12 mouse cellular contexts compared by ENCODE assay signal in genomic region chr10:45873805-45874780, GRCm38 (mm10).
DNase-seq lines count a peak whose midpoint lies in the region; ATAC-seq lines count a peak whose summit lies in the region.
"Had no signal": no experiment of that assay in that cellular context is flagged by ENCODE, and none has a peak within 500 bp of the region (broad histone marks: within the 10 kb centered on the region; RNA-seq: fewer than 3 reads in every experiment).

No protein-coding gene starts in this region.

- ATAC-seq in kidney, embryonic 15.5 days (replicated peaks; ENCODE audit: low FRiP score) = peak; percentile 87
- peak; percentile 76 for ATAC-seq in hindbrain, embryonic 12.5 days (ENCODE audit: low FRiP score)
- ATAC-seq in midbrain, embryonic 16.5 days = peak; percentile 90
- ATAC-seq: intestine, postnatal 0 days had no signal

- peaks cover 12% of the 10 kb centered on the region; the same call in 1 of the 2 replicates for H3K4me1 ChIP-seq in kidney, embryonic 15.5 days
- peaks cover 25% of the 10 kb centered on the region for H3K4me1 ChIP-seq in embryonic facial prominence, embryonic 10.5 days
- no peaks in the 10 kb centered on the region for H3K4me1 ChIP-seq in hindbrain, embryonic 12.5 days
- peaks cover 9% of the 10 kb centered on the region for H3K4me1 ChIP-seq in midbrain, embryonic 16.5 days (ENCODE audit: control insufficient read depth, insufficient read depth, low read length)
- H3K4me1 ChIP-seq: liver, embryonic 15.5 days had no signal

- no peaks in the 10 kb centered on the region for H3K9me3 ChIP-seq in kidney, embryonic 15.5 days (replicated peaks)
- H3K9me3 ChIP-seq in embryonic facial prominence, embryonic 10.5 days = 0 out of 2 replicates have a peak, but pooled peaks cover 3% of the 10 kb centered on the region
- no peaks in the 10 kb centered on the region for H3K9me3 ChIP-seq in hindbrain, embryonic 12.5 days (replicated peaks)
- no peaks in the 10 kb centered on the region for H3K9me3 ChIP-seq in midbrain, embryonic 16.5 days (replicated peaks; ENCODE audit: control insufficient read depth, low read length, poor library complexity, severe bottlenecking)
- H3K9me3 ChIP-seq: liver, embryonic 15.5 days had no signal

- 61% methylated on average over 14 of the region's 14 CpGs for WGBS in kidney, embryonic 15.5 days
- WGBS in embryonic facial prominence, embryonic 10.5 days = 67% methylated on average over 14 of the region's 14 CpGs
- 64% methylated on average over 14 of the region's 14 CpGs for WGBS in hindbrain, embryonic 12.5 days
- 32% methylated on average over 14 of the region's 14 CpGs for WGBS in midbrain, embryonic 16.5 days

- H3K4me2 ChIP-seq in kidney, embryonic 15.5 days = no peak overlapping the region
- H3K4me2 ChIP-seq in hindbrain, embryonic 12.5 days (replicated peaks) = no peak overlapping the region; the same call in 1 of the 2 replicates
- H3K4me2 ChIP-seq in midbrain, embryonic 16.5 days (ENCODE audit: low read length) = peak overlapping the region; percentile 39
- H3K4me2 ChIP-seq: liver, embryonic 15.5 days had no signal

- no peak overlapping the region for H3K4me3 ChIP-seq in kidney, embryonic 15.5 days (replicated peaks)
- H3K4me3 ChIP-seq in embryonic facial prominence, embryonic 10.5 days = no peak overlapping the region
- no peak overlapping the region for H3K4me3 ChIP-seq in hindbrain, embryonic 12.5 days
- H3K4me3 ChIP-seq in midbrain, embryonic 16.5 days (ENCODE audit: low read depth, low read length) = peak overlapping the region; percentile 14
- H3K4me3 ChIP-seq: liver, embryonic 15.5 days had no signal

- no peaks in the 10 kb centered on the region for H3K27me3 ChIP-seq in kidney, embryonic 15.5 days
- H3K27me3 ChIP-seq in embryonic facial prominence, embryonic 10.5 days (replicated peaks; ENCODE audit: low read depth, poor library complexity, severe bottlenecking) = no peaks in the 10 kb centered on the region
- no peaks in the 10 kb centered on the region for H3K27me3 ChIP-seq in hindbrain, embryonic 12.5 days
- H3K27me3 ChIP-seq in midbrain, embryonic 16.5 days (ENCODE audit: control insufficient read depth, insufficient read depth, low read depth, low read length) = no peaks in the 10 kb centered on the region
- H3K27me3 ChIP-seq: liver, embryonic 15.5 days had no signal

- H3K9ac ChIP-seq in kidney, embryonic 15.5 days = no peak overlapping the region
- H3K9ac ChIP-seq in hindbrain, embryonic 12.5 days = no peak overlapping the region
- H3K9ac ChIP-seq in midbrain, embryonic 16.5 days (ENCODE audit: low read depth, low read length) = peak overlapping the region; percentile 15; the same call in 1 of the 2 replicates
- H3K9ac ChIP-seq: liver, embryonic 15.5 days had no signal

- H3K36me3 ChIP-seq in kidney, embryonic 15.5 days = no peaks in the 10 kb centered on the region
- no peaks in the 10 kb centered on the region for H3K36me3 ChIP-seq in embryonic facial prominence, embryonic 10.5 days (replicated peaks)
- no peaks in the 10 kb centered on the region for H3K36me3 ChIP-seq in hindbrain, embryonic 12.5 days
- no peaks in the 10 kb centered on the region for H3K36me3 ChIP-seq in midbrain, embryonic 16.5 days (ENCODE audit: control insufficient read depth, insufficient read depth, low read length)
- H3K36me3 ChIP-seq: liver, embryonic 15.5 days had no signal

- H3K27ac ChIP-seq in kidney, embryonic 15.5 days = peak overlapping the region; percentile 67
- H3K27ac ChIP-seq in embryonic facial prominence, embryonic 10.5 days (replicated peaks) = peak overlapping the region; percentile 69
- H3K27ac ChIP-seq in hindbrain, embryonic 12.5 days = peak overlapping the region; percentile 31; the same call in 1 of the 2 replicates
- H3K27ac ChIP-seq in midbrain, embryonic 16.5 days (ENCODE audit: low read length) = peak overlapping the region; percentile 85
- H3K27ac ChIP-seq: liver, embryonic 15.5 days had no signal

- DNase-seq in kidney, postnatal 36 days = no peak
- DNase-seq in embryonic facial prominence, embryonic 10.5 days (ENCODE audit: low spot score) = peak; percentile 36
- no peak for DNase-seq in urinary bladder, adult 2 months (ENCODE audit: low spot score)
- no peak for DNase-seq in spleen, adult 12 weeks (ENCODE audit: low spot score)
- no peak for DNase-seq in layer of hippocampus, postnatal 36 days
- DNase-seq: adrenal gland, postnatal 25 days; cerebellum, postnatal 10 days had no signal

Comparison
In these comparisons a context has a peak if more than half of its experiments do, and no peak if none do; other contexts are left out.
1. H3K27ac ChIP-seq: peak in every context shown above with its lines; median percentile 85 in midbrain, embryonic 16.5 days; 69 in embryonic facial prominence, embryonic 10.5 days; 67 in kidney, embryonic 15.5 days; 31 in hindbrain, embryonic 12.5 days.